Mouse (Mus musculus): ENCODE results near the gene Grm6. TPM values are rescaled to one million over a fixed set of nuclear protein-coding genes. Genes with fewer than 3 reads are reported as not detected.

The Grm6 gene
- total and polyA plus RNA-seq, 3 experiments, result 0.06 to 0.07 TPM; not detected in 1

- 72% methylated on average over 1 of the region's 1 CpGs for WGBS
- Histone ChIP-seq H3K9ac (ENCODE audit: low read depth, low read length) (no peak overlapping the region), H3K79me2 (replicated peaks; ENCODE audit: control insufficient read depth, insufficient read depth, low read length) (no peaks in the 10 kb centered on the region), H3K27me3 (ENCODE audit: control insufficient read depth, insufficient read depth, low read length) (no peaks in the 10 kb centered on the region), H3K27ac (no peak overlapping the region), H3K36me3 (ENCODE audit: control insufficient read depth, insufficient read depth, low read length) (no peaks in the 10 kb centered on the region), H3K4me1 (ENCODE audit: control insufficient read depth, insufficient read depth, low read length) (no peaks in the 10 kb centered on the region), H3K4me3 (no peak overlapping the region)
- no peak for DNase-seq
- no peak for TF ChIP-seq POLR2A (IDR thresholded peaks at IDR 0.05; ENCODE audit: insufficient read depth, low read depth, low read length)
- TF ChIP-seq CTCF (IDR thresholded peaks at IDR 0.05), result no peak
- no peak for TF ChIP-seq EP300 (IDR thresholded peaks at IDR 0.05; ENCODE audit: insufficient read depth, low read depth, low read length)
- intact Hi-C loops (cut with DNase I), result no loop called here
Measured at GRCm38 (mm10) chr11:50897359-50897758, 46.9 kb downstream of the Grm6 start.

GRCm38 (mm10) chr11:50908136-50908535, 57.7 kb downstream of the Grm6 start:
- 89% methylated on average over 5 of the region's 5 CpGs for WGBS
- DNase-seq, result no peak

GRCm38 (mm10) chr11:50913301-50913700, 62.8 kb downstream of the Grm6 start:
- Histone ChIP-seq H3K79me2 (replicated peaks; ENCODE audit: control insufficient read depth, insufficient read depth, low read length) (0 out of 2 replicates have a peak, but pooled peaks cover 2% of the 10 kb centered on the region), H3K36me3 (ENCODE audit: control insufficient read depth, insufficient read depth, low read length) (no peaks in the 10 kb centered on the region), H3K27me3 (ENCODE audit: control insufficient read depth, insufficient read depth, low read length) (no peaks in the 10 kb centered on the region), H3K4me3 (no peak overlapping the region), H3K4me1 (ENCODE audit: control insufficient read depth, insufficient read depth, low read length) (no peaks in the 10 kb centered on the region), H3K27ac (no peak overlapping the region), H3K9ac (ENCODE audit: low read depth, low read length) (no peak overlapping the region)
- WGBS, result 77% methylated on average over 1 of the region's 1 CpGs
- intact Hi-C loops (cut with DNase I), result no loop called here
- no peak for DNase-seq
- TF ChIP-seq EP300 (IDR thresholded peaks at IDR 0.05; ENCODE audit: insufficient read depth, low read depth, low read length) (no peak), POLR2A (IDR thresholded peaks at IDR 0.05; ENCODE audit: insufficient read depth, low read depth, low read length) (no peak), CTCF (IDR thresholded peaks at IDR 0.05) (no peak)

More at GRCm38 (mm10) chr11:50908136-50908535, 57.7 kb downstream of the Grm6 start:
- intact Hi-C loops (cut with DNase I), result no loop called here
- Histone ChIP-seq H3K9ac (ENCODE audit: low read depth, low read length) (no peak overlapping the region), H3K4me1 (ENCODE audit: control insufficient read depth, insufficient read depth, low read length) (no peaks in the 10 kb centered on the region), H3K4me3 (no peak overlapping the region), H3K36me3 (ENCODE audit: control insufficient read depth, insufficient read depth, low read length) (no peaks in the 10 kb centered on the region), H3K79me2 (replicated peaks; ENCODE audit: control insufficient read depth, insufficient read depth, low read length) (no peaks in the 10 kb centered on the region), H3K27ac (no peak overlapping the region), H3K27me3 (ENCODE audit: control insufficient read depth, insufficient read depth, low read length) (no peaks in the 10 kb centered on the region)
- TF ChIP-seq CTCF (IDR thresholded peaks at IDR 0.05), result no peak
- no peak for TF ChIP-seq POLR2A (IDR thresholded peaks at IDR 0.05; ENCODE audit: insufficient read depth, low read depth, low read length)
- TF ChIP-seq EP300 (IDR thresholded peaks at IDR 0.05; ENCODE audit: insufficient read depth, low read depth, low read length), result no peak

GRCm38 (mm10) chr11:50914461-50914860, 64.0 kb downstream of the Grm6 start:
- no peak overlapping the region for H3K4me3 ChIP-seq
- TF ChIP-seq POLR2A (IDR thresholded peaks at IDR 0.05; ENCODE audit: insufficient read depth, low read depth, low read length), result no peak
- intact Hi-C loops (cut with DNase I), result no loop called here
- H3K79me2 ChIP-seq (replicated peaks; ENCODE audit: control insufficient read depth, insufficient read depth, low read length), result 0 out of 2 replicates have a peak, but pooled peaks cover 2% of the 10 kb centered on the region
- no peaks in the 10 kb centered on the region for H3K36me3 ChIP-seq (ENCODE audit: control insufficient read depth, insufficient read depth, low read length)
- WGBS, result 90% methylated on average over 3 of the region's 3 CpGs
- H3K27me3 ChIP-seq (ENCODE audit: control insufficient read depth, insufficient read depth, low read length), result no peaks in the 10 kb centered on the region
- no peak overlapping the region for H3K27ac ChIP-seq
- DNase-seq, result no peak
- H3K9ac ChIP-seq (ENCODE audit: low read depth, low read length), result no peak overlapping the region
- no peaks in the 10 kb centered on the region for H3K4me1 ChIP-seq (ENCODE audit: control insufficient read depth, insufficient read depth, low read length)

Other genes starting within 250 kb of the Grm6 start
- gene Adamts2, start 248.6 kb upstream of the Grm6 start, total RNA-seq (2021), result 10 to 100 TPM in 1 of 2 experiments, 1 to 10 TPM in 1; 8.0 to 10.6 TPM
- gene Adamts2, start 248.6 kb upstream of the Grm6 start, polyA plus RNA-seq (2012; rRNA removed), result 14.4 and 18.9 TPM in 2 replicates
- gene Zfp354c, start 23.0 kb upstream of the Grm6 start, total RNA-seq (2021), result 1 to 10 TPM; 2.9 to 4.1 TPM
- gene Zfp354c, start 23.0 kb upstream of the Grm6 start, polyA plus RNA-seq (2012; rRNA removed), result 0.70 and 2.2 TPM in 2 replicates
- gene Zfp879, start 9.1 kb upstream of the Grm6 start, total RNA-seq (2021), result 1 to 10 TPM; 1.4 to 1.7 TPM
- 0.37 and 0.53 TPM in 2 replicates for gene Zfp879, start 9.1 kb upstream of the Grm6 start, polyA plus RNA-seq (2012; rRNA removed)
- 1 to 10 TPM in 1 of 2 experiments, under 1 TPM in 1; 0.78 to 1.3 TPM for gene Zfp454, start 37.0 kb downstream of the Grm6 start, total RNA-seq (2021)
- gene Zfp454, start 37.0 kb downstream of the Grm6 start, polyA plus RNA-seq (2012; rRNA removed), result 0.27 and 1.5 TPM in 2 replicates
- 1 to 10 TPM; 2.9 to 3.0 TPM for gene Zfp2, start 65.5 kb downstream of the Grm6 start, total RNA-seq (2021)
- 0.78 and 3.2 TPM in 2 replicates for gene Zfp2, start 65.5 kb downstream of the Grm6 start, polyA plus RNA-seq (2012; rRNA removed)
- 1 to 10 TPM; 1.3 TPM for gene Zfp354b, start 80.9 kb downstream of the Grm6 start, total RNA-seq (2021)
- 0.45 and 0.79 TPM in 2 replicates for gene Zfp354b, start 80.9 kb downstream of the Grm6 start, polyA plus RNA-seq (2012; rRNA removed)
- not detected for gene 4933414I15Rik, start 93.1 kb downstream of the Grm6 start, total RNA-seq (2021)
- not detected in 2 replicates for gene 4933414I15Rik, start 93.1 kb downstream of the Grm6 start, polyA plus RNA-seq (2012; rRNA removed)
- gene Prop1, start 103.1 kb downstream of the Grm6 start, total RNA-seq (2021), result not detected
- not detected in 2 replicates for gene Prop1, start 103.1 kb downstream of the Grm6 start, polyA plus RNA-seq (2012; rRNA removed)
- gene Olfr1378, start 115.8 kb downstream of the Grm6 start, total RNA-seq (2021), result not detected
- not detected in 2 replicates for gene Olfr1378, start 115.8 kb downstream of the Grm6 start, polyA plus RNA-seq (2012; rRNA removed)
- gene Olfr1377, start 131.3 kb downstream of the Grm6 start, total RNA-seq (2021), result not detected
- gene Olfr1377, start 131.3 kb downstream of the Grm6 start, polyA plus RNA-seq (2012; rRNA removed), result not detected in 2 replicates
- not detected for gene Olfr51, start 152.9 kb downstream of the Grm6 start, total RNA-seq (2021)
- not detected in 2 replicates for gene Olfr51, start 152.9 kb downstream of the Grm6 start, polyA plus RNA-seq (2012; rRNA removed)
- not detected for gene Olfr54, start 163.6 kb downstream of the Grm6 start, total RNA-seq (2021)
- not detected in 2 replicates for gene Olfr54, start 163.6 kb downstream of the Grm6 start, polyA plus RNA-seq (2012; rRNA removed)
- gene Olfr1375, start 197.4 kb downstream of the Grm6 start, total RNA-seq (2021), result not detected
- not detected in 2 replicates for gene Olfr1375, start 197.4 kb downstream of the Grm6 start, polyA plus RNA-seq (2012; rRNA removed)
- 1 to 10 TPM; 1.2 to 1.3 TPM for gene Zfp354a, start 208.6 kb downstream of the Grm6 start, total RNA-seq (2021)
- gene Zfp354a, start 208.6 kb downstream of the Grm6 start, polyA plus RNA-seq (2012; rRNA removed), result 0.86 and 1.3 TPM in 2 replicates